In the genomic region with DNA sequence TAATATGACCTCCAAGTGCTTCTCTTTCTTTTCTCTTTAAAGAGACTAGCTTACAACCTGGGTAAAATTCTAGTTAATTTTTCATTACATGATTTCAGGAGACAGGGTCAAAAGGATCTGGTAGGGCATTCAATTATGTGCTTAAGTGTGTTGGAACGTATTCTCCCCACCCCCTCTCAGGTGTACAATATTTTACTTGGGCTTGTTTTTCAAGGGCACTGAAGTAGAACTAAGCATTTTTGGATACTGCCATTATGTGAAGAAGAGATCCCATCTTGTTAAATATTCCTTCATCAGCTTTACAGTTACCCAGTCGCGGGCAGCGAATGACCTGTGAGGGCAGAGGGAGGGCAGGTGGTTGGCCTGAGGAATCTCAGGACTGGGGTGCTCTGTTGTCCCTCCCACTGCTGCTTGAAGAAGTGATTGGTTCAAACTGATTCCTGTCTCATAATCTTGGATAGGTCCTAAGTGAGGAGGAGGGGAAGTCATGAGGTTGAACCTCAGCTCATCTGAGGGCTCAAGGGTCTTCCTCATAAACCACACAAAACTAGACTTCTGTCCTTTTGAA, we compare ENCODE assay signal across 21 mouse cellular contexts.
DNase-seq lines count a peak whose midpoint lies in the region; ATAC-seq and TF ChIP-seq lines count a peak whose summit lies in the region.
"Had no signal": no experiment of that assay in that cellular context is flagged by ENCODE, and none has a peak within 500 bp of the region (broad histone marks: within the 10 kb centered on the region; RNA-seq: fewer than 3 reads in every experiment).

No protein-coding gene starts in this region.

- H3K4me2 ChIP-seq in kidney, embryonic 15.5 days = no peak overlapping the region
- H3K4me2 ChIP-seq: forebrain, embryonic 13.5 days; heart, embryonic 11.5 days; heart, embryonic 15.5 days had no signal

- DNase-seq in kidney, adult 2 months = peak; percentile 94
- peak; percentile 84 for DNase-seq in kidney, postnatal 14 days
- no peak for DNase-seq in testis, postnatal 10 days (ENCODE audit: low spot score)
- DNase-seq in lung, adult 18-20 months = no peak
- DNase-seq: adrenal gland, postnatal 14 days; cerebellum, adult 18-20 months; cerebellum, adult 9-11 months; forebrain, postnatal 0 days; gastrocnemius, postnatal 14 days; heart, adult 2 months; heart, postnatal 14 days had no signal

- H3K36me3 ChIP-seq in kidney, adult 2 months (ENCODE audit: control insufficient read depth, insufficient read depth, low read length) = peaks cover 4% of the 10 kb centered on the region; the same call in 1 of the 2 replicates
- H3K36me3 ChIP-seq in kidney, embryonic 15.5 days = no peaks in the 10 kb centered on the region
- H3K36me3 ChIP-seq: embryonic facial prominence, embryonic 10.5 days; heart, embryonic 15.5 days; hindbrain, embryonic 10.5 days had no signal

- peak; percentile 83 for ATAC-seq in kidney, embryonic 15.5 days (replicated peaks; ENCODE audit: low FRiP score)
- ATAC-seq in cerebellum, adult (ENCODE audit: insufficient number of reproducible peaks, low FRiP score, low TSS enrichment) = no peak
- ATAC-seq: activated CD4-positive, CD25-positive, alpha-beta regulatory T cell, adult 4 months; forebrain, embryonic 13.5 days; forebrain, postnatal 0 days; Patski had no signal

- H3K4me1 ChIP-seq in kidney, adult 2 months (ENCODE audit: control insufficient read depth, insufficient read depth, low read length) = no peaks in the 10 kb centered on the region; the same call in 1 of the 2 replicates
- no peaks in the 10 kb centered on the region for H3K4me1 ChIP-seq in kidney, embryonic 15.5 days
- H3K4me1 ChIP-seq: embryonic facial prominence, embryonic 10.5 days; forebrain, embryonic 13.5 days; heart, embryonic 15.5 days; hindbrain, embryonic 10.5 days had no signal

- peak overlapping the region; percentile 94 for H3K27ac ChIP-seq in kidney, adult 2 months (ENCODE audit: insufficient read depth, low read depth, low read length)
- H3K27ac ChIP-seq in kidney, embryonic 15.5 days = no peak overlapping the region
- H3K27ac ChIP-seq: embryonic facial prominence, embryonic 10.5 days; forebrain, embryonic 13.5 days; heart, adult 2 months; heart, embryonic 15.5 days; hindbrain, embryonic 10.5 days had no signal

- H3K4me3 ChIP-seq in kidney, adult 2 months (ENCODE audit: insufficient read depth, low read depth, low read length) = peak overlapping the region; percentile 94; the same call in 1 of the 2 replicates
- H3K4me3 ChIP-seq in kidney, embryonic 15.5 days (replicated peaks) = no peak overlapping the region
- H3K4me3 ChIP-seq: embryonic facial prominence, embryonic 10.5 days; forebrain, embryonic 13.5 days; heart, adult 2 months; heart, embryonic 15.5 days; hindbrain, embryonic 10.5 days had no signal

- TF ChIP-seq CTCF in kidney, adult 2 months (conservative IDR thresholded peaks at IDR 0.05; ENCODE audit: insufficient read depth, insufficient read length, low read depth, low read length) = no peak

- WGBS in kidney, adult 2 months = 42% methylated on average over 4 of the region's 4 CpGs
- WGBS in kidney, embryonic 15.5 days = 53% methylated on average over 4 of the region's 4 CpGs

- no peak for TF ChIP-seq POLR2A in kidney, adult 2 months (IDR thresholded peaks at IDR 0.05; ENCODE audit: low read depth, low read length)

- no peak overlapping the region for H3K9ac ChIP-seq in kidney, embryonic 15.5 days
- H3K9ac ChIP-seq: forebrain, embryonic 13.5 days; forebrain, postnatal 0 days; heart, embryonic 15.5 days had no signal

- H3K9me3 ChIP-seq in kidney, embryonic 15.5 days (replicated peaks) = no peaks in the 10 kb centered on the region
- H3K9me3 ChIP-seq: embryonic facial prominence, embryonic 10.5 days; forebrain, embryonic 13.5 days; heart, embryonic 15.5 days; hindbrain, embryonic 10.5 days had no signal

- H3K27me3 ChIP-seq in kidney, adult 2 months (replicated peaks; ENCODE audit: control insufficient read depth, insufficient read depth, low read length) = no peaks in the 10 kb centered on the region
- no peaks in the 10 kb centered on the region for H3K27me3 ChIP-seq in kidney, embryonic 15.5 days
- H3K27me3 ChIP-seq: CH12.LX; forebrain, embryonic 13.5 days; heart, embryonic 15.5 days; Patski had no signal

Comparison
In these comparisons a context has a peak if more than half of its experiments do, and no peak if none do; other contexts are left out.
1. DNase-seq: peak in kidney, adult 2 months (single experiment) and kidney, postnatal 14 days (single experiment); none in testis, postnatal 10 days (single experiment) and lung, adult 18-20 months (0 of 2).